Mouse (Mus musculus) brain, embryonic 14.5 days (tissue): Measurements from ENCODE around the gene Slc9a8.

Source experiments
- CTCF ChIP-seq: fragments of 200-500 bp; IDR thresholded peaks from 2 replicates; pipeline ENCODE4 v1.5.1; 2012; ENCODE audit warnings: inconsistent platforms, mild to moderate bottlenecking, moderate library complexity, borderline replicate concordance; ENCODE audit not compliant: insufficient read depth, insufficient read length; ENCODE audit errors: extremely low read depth
- POLR2A ChIP-seq: fragments of 200-500 bp; IDR thresholded peaks from 2 replicates; pipeline ENCODE4 v1.6.1; 2012; ENCODE audit warnings: mild to moderate bottlenecking, inconsistent platforms, borderline replicate concordance; ENCODE audit not compliant: poor library complexity, insufficient read depth, insufficient read length, severe bottlenecking; ENCODE audit errors: extremely low read depth

DNA sequence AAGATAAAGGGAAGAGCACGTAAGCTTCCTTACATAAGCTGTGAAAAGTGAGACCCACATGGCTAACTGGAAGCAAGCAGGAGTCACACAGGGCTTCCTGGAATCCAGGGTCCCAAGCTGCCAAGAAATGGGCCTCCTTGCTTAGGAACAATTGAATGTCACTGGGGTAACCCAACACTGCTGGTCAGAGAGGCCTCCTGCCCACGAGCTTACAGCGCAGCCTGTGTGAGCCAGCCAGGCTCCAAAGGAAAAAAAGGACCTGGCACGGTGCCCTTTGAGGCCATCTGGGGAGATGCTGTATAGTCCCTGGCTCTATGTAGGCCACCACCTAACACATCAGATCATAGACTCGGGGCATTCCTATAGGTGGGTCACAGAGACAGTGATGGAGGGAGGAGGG, 48.2 kb upstream of the Slc9a8 start:
- TF ChIP-seq CTCF (no peak), POLR2A (no peak)
